Mouse (Mus musculus) MEL (cell line): ENCODE results near the gene Ncoa6. TPM values are rescaled to one million over a fixed set of nuclear protein-coding genes. Genes with fewer than 3 reads are reported as not detected.

Source experiments
- DNase-seq: peaks from one replicate; pipeline ENCODE4 v3.0.0; 2011; ENCODE audit warnings: low read depth, low spot score
- H3K27ac ChIP-seq: 2 replicates; pipeline ENCODE4 v1.5.1; 2012; ENCODE audit warnings: low read depth, mild to moderate bottlenecking, control low read depth, low read length, moderate library complexity; ENCODE audit not compliant: control insufficient read depth
- H3K27me3 ChIP-seq, 2 experiments: fragments of 150-350 bp in 1 of 2; sonication (generic) in 1 of 2; 2 replicates each; pipeline ENCODE4 v1.6.1; 2012; ENCODE audit warnings: low read length in 2 of 2, mild to moderate bottlenecking in 2 of 2, improper control_type of control experiment in 1 of 2, moderate library complexity in 1 of 2; ENCODE audit not compliant: insufficient read depth in 2 of 2, control insufficient read depth in 1 of 2
- H3K36me3 ChIP-seq, 2 experiments: 2 replicates each; pipeline ENCODE4 v1.6.1; 2012 to 2014; ENCODE audit warnings: low read length in 2 of 2, improper control_type of control experiment in 1 of 2, inconsistent platforms in 1 of 2, mild to moderate bottlenecking in 1 of 2; ENCODE audit not compliant: insufficient read depth in 2 of 2, control insufficient read depth in 1 of 2
- H3K4me1 ChIP-seq, 2 experiments: fragments of 150-350 bp in 1 of 2; sonication (generic) in 1 of 2; 2 replicates each; pipeline ENCODE4 v1.6.1; 2012; ENCODE audit warnings: low read length in 2 of 2, improper control_type of control experiment in 1 of 2, mild to moderate bottlenecking in 1 of 2; ENCODE audit not compliant: insufficient read depth in 2 of 2, control insufficient read depth in 1 of 2
- H3K4me3 ChIP-seq, 2 experiments: fragments of 150-350 bp in 1 of 2; sonication (generic) in 1 of 2; 2 replicates each; pipeline ENCODE4 v1.5.1; 2012; ENCODE audit warnings: low read depth in 2 of 2, low read length in 2 of 2, mild to moderate bottlenecking in 2 of 2, moderate library complexity in 2 of 2, control low read depth in 1 of 2, improper control_type of control experiment in 1 of 2; ENCODE audit not compliant: control insufficient read depth in 1 of 2, insufficient read depth in 1 of 2
- H3K79me2 ChIP-seq: 2 replicates; pipeline ENCODE4 v1.6.1; 2012; ENCODE audit warnings: mild to moderate bottlenecking, low read length, moderate library complexity; ENCODE audit not compliant: control insufficient read depth, poor library complexity, insufficient read depth
- H3K9ac ChIP-seq: 2 replicates; pipeline ENCODE4 v1.6.1; 2012; ENCODE audit warnings: low read depth, mild to moderate bottlenecking, control low read depth, low read length, moderate library complexity; ENCODE audit not compliant: control insufficient read depth, poor library complexity, severe bottlenecking
- H3K9me3 ChIP-seq: fragments of 150-350 bp; sonication (generic); replicated peaks from 2 replicates; pipeline ENCODE4 v1.6.1; 2012; ENCODE audit warnings: mild to moderate bottlenecking, low read length, improper control_type of control experiment, moderate library complexity; ENCODE audit not compliant: insufficient read depth
- CHD1 ChIP-seq: IDR thresholded peaks from 2 replicates; pipeline ENCODE4 v1.6.1; 2012; ENCODE audit warnings: low read depth, mild to moderate bottlenecking, inconsistent platforms, low read length, improper control_type of control experiment
- CHD2 ChIP-seq: IDR thresholded peaks from 2 replicates; pipeline ENCODE4 v1.6.1; 2011; ENCODE audit warnings: low read length, improper control_type of control experiment
- CTCF ChIP-seq, 3 experiments: IDR thresholded peaks in 2 of 3; conservative IDR thresholded peaks in 1 of 3; 2 replicates each; pipeline ENCODE4 v1.5.1; 2011 to 2012; ENCODE audit warnings: low read length in 3 of 3, low read depth in 2 of 3, mild to moderate bottlenecking in 2 of 3, improper control_type of control experiment in 1 of 3, inconsistent platforms in 1 of 3, mixed read lengths in 1 of 3, moderate library complexity in 1 of 3; ENCODE audit not compliant: control insufficient read depth in 1 of 3, insufficient read depth in 1 of 3, poor library complexity in 1 of 3, severe bottlenecking in 1 of 3
- E2F4 ChIP-seq: IDR thresholded peaks from 2 replicates; pipeline ENCODE4 v1.6.1; 2011; ENCODE audit warnings: low read depth, low read length, improper control_type of control experiment, borderline replicate concordance
- EP300 ChIP-seq, 2 experiments: IDR thresholded peaks; 2 replicates each; pipeline ENCODE4 v1.6.1; 2011; ENCODE audit warnings: improper control_type of control experiment in 2 of 2, low read length in 2 of 2, low read depth in 1 of 2, mild to moderate bottlenecking in 1 of 2
- GABPA ChIP-seq: IDR thresholded peaks from 2 replicates; pipeline ENCODE4 v1.6.1; 2012; ENCODE audit warnings: low read depth, mild to moderate bottlenecking, inconsistent platforms, low read length, improper control_type of control experiment, moderate library complexity
- GATA1 ChIP-seq: IDR thresholded peaks from 2 replicates; pipeline ENCODE4 v1.6.1; 2011; ENCODE audit warnings: low read depth, low read length, improper control_type of control experiment
- KAT2A ChIP-seq: conservative IDR thresholded peaks from 2 replicates; pipeline ENCODE4 v1.6.1; 2012; ENCODE audit warnings: low read depth, low read length, improper control_type of control experiment, inconsistent platforms
- MAZ ChIP-seq: IDR thresholded peaks from 2 replicates; pipeline ENCODE4 v1.6.1; 2012; ENCODE audit warnings: low read depth, mild to moderate bottlenecking, inconsistent platforms, low read length, improper control_type of control experiment
- MEF2A ChIP-seq: IDR thresholded peaks from 2 replicates; pipeline ENCODE4 v1.6.1; 2014; ENCODE audit warnings: low read depth, mild to moderate bottlenecking, inconsistent platforms, low read length, improper control_type of control experiment; ENCODE audit not compliant: poor library complexity, insufficient replicate concordance, severe bottlenecking; ENCODE audit errors: extremely low read depth
- MXI1 ChIP-seq: IDR thresholded peaks from 2 replicates; pipeline ENCODE4 v1.6.1; 2011; ENCODE audit warnings: mild to moderate bottlenecking, low read depth, low read length, improper control_type of control experiment
- MYB ChIP-seq: IDR thresholded peaks from 2 replicates; pipeline ENCODE4 v1.6.1; 2011; ENCODE audit warnings: mild to moderate bottlenecking, low read depth, low read length, improper control_type of control experiment
- MYC ChIP-seq: IDR thresholded peaks from 2 replicates; pipeline ENCODE4 v1.6.1; 2011; ENCODE audit warnings: low read depth, mild to moderate bottlenecking, low read length, improper control_type of control experiment, moderate library complexity
- NRF1 ChIP-seq: IDR thresholded peaks from 2 replicates; pipeline ENCODE4 v1.6.1; 2014; ENCODE audit warnings: low read depth, mild to moderate bottlenecking, inconsistent platforms, low read length, improper control_type of control experiment, moderate library complexity; ENCODE audit not compliant: poor library complexity, insufficient read depth, severe bottlenecking
- POLR2A ChIP-seq, 2 experiments: IDR thresholded peaks; 2 replicates each; pipeline ENCODE4 v1.6.1; 2011 to 2012; ENCODE audit warnings: low read length in 2 of 2, mild to moderate bottlenecking in 2 of 2, control low read depth in 1 of 2, improper control_type of control experiment in 1 of 2, low read depth in 1 of 2, moderate library complexity in 1 of 2; ENCODE audit not compliant: control insufficient read depth in 1 of 2, insufficient read depth in 1 of 2, poor library complexity in 1 of 2
- POLR2AphosphoS2 ChIP-seq: IDR thresholded peaks from 2 replicates; pipeline ENCODE4 v1.6.1; 2011; ENCODE audit warnings: low read length, improper control_type of control experiment
- RAD21 ChIP-seq: IDR thresholded peaks from 2 replicates; pipeline ENCODE4 v1.6.1; 2011; ENCODE audit warnings: mild to moderate bottlenecking, low read depth, low read length, improper control_type of control experiment
- RCOR1 ChIP-seq: IDR thresholded peaks from 2 replicates; pipeline ENCODE4 v1.6.1; 2012; ENCODE audit warnings: low read depth, mild to moderate bottlenecking, inconsistent platforms, low read length, improper control_type of control experiment
- SIN3A ChIP-seq: IDR thresholded peaks from 2 replicates; pipeline ENCODE4 v1.6.1; 2012; ENCODE audit warnings: low read length, improper control_type of control experiment, inconsistent platforms
- SMC3 ChIP-seq: IDR thresholded peaks from 2 replicates; pipeline ENCODE4 v1.6.1; 2011; ENCODE audit warnings: low read depth, low read length, improper control_type of control experiment
- TAL1 ChIP-seq: IDR thresholded peaks from 2 replicates; pipeline ENCODE4 v1.6.1; 2012; ENCODE audit warnings: mild to moderate bottlenecking, inconsistent platforms, low read length, moderate library complexity, mixed read lengths
- TBP ChIP-seq: IDR thresholded peaks from 2 replicates; pipeline ENCODE4 v1.8.0; 2011; ENCODE audit warnings: low read depth, low read length, improper control_type of control experiment
- TCF12 ChIP-seq: IDR thresholded peaks from 2 replicates; pipeline ENCODE4 v1.6.1; 2014; ENCODE audit warnings: low read depth, mild to moderate bottlenecking, inconsistent platforms, low read length, improper control_type of control experiment, moderate library complexity
- USF2 ChIP-seq, 2 experiments: IDR thresholded peaks; 2 replicates each; pipeline ENCODE4 v1.6.1; 2011 to 2012; ENCODE audit warnings: improper control_type of control experiment in 2 of 2, low read length in 2 of 2, borderline replicate concordance in 1 of 2, inconsistent platforms in 1 of 2, low read depth in 1 of 2, mild to moderate bottlenecking in 1 of 2; ENCODE audit not compliant: insufficient read depth in 1 of 2
- ZC3H11A ChIP-seq: IDR thresholded peaks from 2 replicates; pipeline ENCODE4 v1.6.1; 2012; ENCODE audit warnings: low read depth, mild to moderate bottlenecking, inconsistent platforms, low read length, improper control_type of control experiment
- ZKSCAN1 ChIP-seq: IDR thresholded peaks from 2 replicates; pipeline ENCODE4 v1.6.1; 2012; ENCODE audit warnings: low read depth, mild to moderate bottlenecking, inconsistent platforms, low read length, improper control_type of control experiment, moderate library complexity
- polyA plus RNA-seq, 2 experiments: library from polyadenylated mRNA; stranded (reverse) in 1 of 2; unstranded in 1 of 2; fragments of >175 nt in 1 of 2; fragments of >200 nt in 1 of 2; gene quantifications; 2 replicates each; pipeline versions ENCODE4 v1.2.1 to v1.2.4; 2012; ENCODE audit warnings: low replicate concordance in 2 of 2, low read depth in 1 of 2; ENCODE audit not compliant: insufficient read length in 2 of 2, insufficient read depth in 1 of 2, missing spikeins in 1 of 2
- total RNA-seq: library from RNA; depleted of rRNA; stranded (reverse); fragments of 300-350 nt; gene quantifications from 2 replicates; pipeline ENCODE4 v1.2.3, GENCODE M21; 2012

Ncoa6 gene
- total and polyA plus RNA-seq, 3 experiments = 4.0 to 29.7 TPM; not detected in 1

GRCm38 (mm10) chr2:155518531-155519270, 45.0 kb upstream of the Ncoa6 start:
- Histone ChIP-seq H3K79me2 (peaks cover 2% of the 10 kb centered on the region; the same call in 1 of the 2 replicates), H3K4me3 (peak overlapping the region; percentile 65 to 96), H3K4me1 (peaks cover 6 to 7% of the 10 kb centered on the region in 2 experiments), H3K27me3 (no peaks in the 10 kb centered on the region), H3K27ac (no peak overlapping the region), H3K36me3 (peaks cover 0 to 11% of the 10 kb centered on the region in 2 experiments; a peak in 2 of 4 replicates), H3K9ac (peak overlapping the region; percentile 72), H3K9me3 (no peaks in the 10 kb centered on the region)
- peak; percentile 71 for DNase-seq
- no peak for TF ChIP-seq USF2 (IDR thresholded peaks at IDR 0.05; ENCODE audit: borderline replicate concordance in 1 of 2, insufficient read depth in 1 of 2, low read depth in 1 of 2, low read length in 2 of 2)
- peak; percentile 16; the same call in 1 of the 2 replicates for TF ChIP-seq SIN3A
- no peak for TF ChIP-seq RCOR1
- TF ChIP-seq TBP = no peak
- TF ChIP-seq CHD1 = 0 out of 2 replicates have a peak, but pooled peaks have one; percentile 35

DNA sequence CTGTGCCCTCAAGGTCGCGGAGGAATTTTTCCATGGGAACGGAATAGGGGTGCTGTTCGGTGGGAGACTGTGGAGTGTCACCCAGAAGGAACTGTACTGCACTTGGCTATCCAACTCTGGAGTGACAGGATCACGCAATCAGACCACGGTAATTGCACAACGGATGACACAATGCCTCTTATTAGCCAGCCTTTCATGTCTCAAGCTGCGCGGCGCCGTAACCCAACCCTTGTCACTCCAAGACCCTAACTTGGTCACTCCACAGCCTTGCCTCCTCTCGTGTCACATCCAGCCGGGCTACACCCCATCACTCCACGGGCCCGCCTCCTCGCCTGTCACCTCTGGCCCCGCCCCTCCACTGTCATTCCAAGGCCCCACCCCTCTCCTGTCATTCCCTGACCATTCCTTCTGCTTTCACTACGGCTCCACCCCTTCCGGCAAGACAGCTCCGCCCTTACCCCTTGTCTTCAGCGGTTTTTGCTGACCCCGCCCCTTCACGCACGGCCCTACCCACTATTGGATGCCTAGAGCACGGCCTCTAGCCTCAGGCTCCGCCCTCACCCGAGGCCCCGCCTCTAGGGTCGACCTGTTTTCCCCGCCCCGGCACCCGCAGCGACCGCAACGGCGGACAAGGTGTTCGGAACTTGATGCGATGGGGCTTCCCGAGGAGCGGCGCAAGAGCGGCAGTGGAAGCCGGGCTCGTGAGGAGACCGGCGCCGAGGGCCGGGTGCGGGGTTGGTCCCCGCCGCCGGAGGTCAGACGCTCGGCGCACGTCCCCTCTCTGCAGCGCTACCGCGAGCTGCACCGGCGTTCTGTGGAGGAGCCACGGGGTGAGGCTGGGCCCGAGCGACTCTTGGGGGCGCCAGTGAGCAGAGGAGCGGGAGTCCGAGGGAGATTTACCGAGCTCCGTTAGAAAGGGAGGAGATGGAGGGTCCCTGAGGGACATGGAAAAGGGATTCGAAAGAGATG, 44.0 kb upstream of the Ncoa6 start, which contains the start of the genes Acss2 and Ggt7:
Gene Acss2 (plus strand): TSS at position 494 of the 969 bp plus-strand sequence.
Gene Ggt7 (minus strand): TSS at position 783 of the 969 bp plus-strand sequence.
- peaks cover 0 to 6% of the 10 kb centered on the region in 2 experiments; a peak in 1 of 4 replicates for H3K36me3 ChIP-seq
- peak within 1 kb of the TSS; percentile 72 for H3K9ac ChIP-seq
- peaks cover 2% of the 10 kb centered on the region; the same call in 1 of the 2 replicates for H3K79me2 ChIP-seq
- H3K27me3 ChIP-seq = no peaks in the 10 kb centered on the region
- H3K9me3 ChIP-seq = no peaks in the 10 kb centered on the region
- H3K4me3 ChIP-seq = peak within 1 kb of the TSS; percentile 65 to 96
- H3K4me1 ChIP-seq = peaks cover 2 to 3% of the 10 kb centered on the region in 2 experiments
- no peak within 1 kb of the TSS for H3K27ac ChIP-seq
- DNase-seq = peak; percentile 99
- TF ChIP-seq RAD21 (peak; percentile 63), CTCF (IDR thresholded peaks at IDR 0.05 in 2 of 3, conservative IDR thresholded peaks at IDR 0.05 in 1 of 3; ENCODE audit: control insufficient read depth in 1 of 3, insufficient read depth in 1 of 3, low read depth in 2 of 3, low read length in 3 of 3, poor library complexity in 1 of 3, severe bottlenecking in 1 of 3) (peak; percentile 54 to 89 (median 88)), TBP (0 out of 2 replicates have a peak, but pooled peaks have one; percentile 53), ZC3H11A (peak; percentile 68), POLR2AphosphoS2 (no peak), GATA1 (no peak), POLR2A (IDR thresholded peaks at IDR 0.05; ENCODE audit: control insufficient read depth in 1 of 2, insufficient read depth in 1 of 2, low read depth in 1 of 2, low read length in 2 of 2, poor library complexity in 1 of 2) (peak; percentile 38 to 51; a peak in 1 of 4 replicates), E2F4 (no peak), RCOR1 (no peak), NRF1 (0 out of 2 replicates have a peak, but pooled peaks have one; percentile 17), MAZ (peak; percentile 61; the same call in 1 of the 2 replicates), CHD2 (no peak), GABPA (no peak), MYB (no peak), MXI1 (peak; percentile 67), TCF12 (no peak), SMC3 (peak; percentile 88), MYC (no peak), TAL1 (0 out of 2 replicates have a peak, but pooled peaks have one; percentile 14), EP300 (IDR thresholded peaks at IDR 0.05; ENCODE audit: low read depth in 1 of 2, low read length in 2 of 2) (no peak), SIN3A (peak; percentile 70), KAT2A (no peak), MEF2A (no peak), ZKSCAN1 (no peak)
